Mouse (Mus musculus): ENCODE measurements around the gene Ovol1.

DNA sequence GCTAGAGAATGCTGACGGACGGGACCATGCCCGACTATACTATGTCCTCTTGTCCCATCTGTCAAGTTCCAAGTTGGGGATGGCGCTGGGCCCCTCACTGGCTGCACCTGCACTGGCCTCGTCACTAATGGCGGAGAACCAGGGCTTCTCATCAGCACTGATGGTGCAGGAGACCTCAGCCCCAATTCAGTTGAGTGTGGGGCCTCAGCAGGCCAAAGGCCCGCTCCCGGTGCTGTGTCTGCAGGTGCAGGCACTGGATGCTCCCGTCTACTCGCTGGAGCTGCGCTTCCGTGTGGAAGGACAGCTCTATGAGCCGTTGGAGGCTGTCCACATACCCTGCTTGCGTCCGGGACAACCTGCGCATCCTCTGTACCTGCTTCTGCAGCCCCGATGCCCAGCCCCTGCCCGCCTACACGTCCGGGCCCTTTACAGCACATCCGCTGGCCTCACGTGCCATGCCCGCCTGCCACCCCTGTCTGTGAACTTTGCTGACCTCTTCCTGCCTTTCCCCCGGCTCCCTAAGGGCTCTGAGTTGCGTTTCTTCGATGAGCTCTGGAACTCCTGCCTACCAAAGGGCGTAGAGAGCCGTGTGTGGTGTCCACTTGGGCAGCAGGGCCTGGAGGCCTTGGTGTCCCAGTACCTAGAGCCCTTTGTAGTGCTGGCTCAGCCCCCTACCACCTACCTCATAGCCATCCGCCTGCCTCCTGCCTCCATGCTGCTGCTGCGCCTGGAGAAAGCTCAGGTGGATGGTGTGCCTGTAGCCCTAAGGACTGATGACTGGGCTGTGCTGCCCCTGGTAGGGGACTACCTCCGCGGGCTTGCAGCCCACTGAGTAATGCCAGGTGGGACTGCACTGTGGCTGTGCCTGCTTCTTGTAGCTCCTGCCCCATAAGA lies 10.2 kb upstream of the Ovol1 start:
- TF ChIP-seq CTCF (IDR thresholded peaks at IDR 0.05; ENCODE audit: low read depth) (no peak), EP300 (IDR thresholded peaks at IDR 0.05; ENCODE audit: low read depth) (no peak)

Data from liver, postnatal 0 days (tissue).